Mouse (Mus musculus) brain, adult 2 months (tissue): Measurements from ENCODE around the gene Ntng1.

Source experiments
- DNase-seq: peaks from one replicate; pipeline ENCODE4 v3.0.0; 2011; ENCODE audit warnings: low read depth, low spot score

Ntng1 gene

GRCm38 (mm10) chr3:109931021-109931420 lies 212.8 kb downstream of the Ntng1 start:
- no peak for DNase-seq

- DNase-seq, result peak; percentile 85
Observed at GRCm38 (mm10) chr3:109923788-109924187, 220.0 kb downstream of the Ntng1 start.

- peak; percentile 60 for DNase-seq
Observed at GRCm38 (mm10) chr3:109918996-109919395, 224.8 kb downstream of the Ntng1 start.

- no peak for DNase-seq
Observed at GRCm38 (mm10) chr3:109917926-109918694, 225.7 kb downstream of the Ntng1 start.

GRCm38 (mm10) chr3:109917077-109917476 lies 226.7 kb downstream of the Ntng1 start:
- DNase-seq, result no peak

- peak; percentile 31 for DNase-seq
Observed at GRCm38 (mm10) chr3:109914226-109914625, 229.6 kb downstream of the Ntng1 start.

GRCm38 (mm10) chr3:109890600-109890999 lies 253.2 kb downstream of the Ntng1 start:
- DNase-seq, result no peak

- no peak for DNase-seq
Observed at GRCm38 (mm10) chr3:109885672-109886071, 258.1 kb downstream of the Ntng1 start.

GRCm38 (mm10) chr3:109879061-109879460 lies 264.8 kb downstream of the Ntng1 start:
- no peak for DNase-seq

- no peak for DNase-seq
Observed at GRCm38 (mm10) chr3:109871986-109872385, 271.8 kb downstream of the Ntng1 start.

GRCm38 (mm10) chr3:109858276-109858675 lies 285.5 kb downstream of the Ntng1 start:
- peak; percentile 98 for DNase-seq

- DNase-seq, result peak; percentile 83
Observed at GRCm38 (mm10) chr3:109854449-109855155, 289.2 kb downstream of the Ntng1 start.

- DNase-seq, result no peak
Observed at GRCm38 (mm10) chr3:109846660-109847059, 297.2 kb downstream of the Ntng1 start.

- peak; percentile 53 for DNase-seq
Observed at GRCm38 (mm10) chr3:109825806-109826205, 318.0 kb downstream of the Ntng1 start.

- no peak for DNase-seq
Observed at GRCm38 (mm10) chr3:109822803-109823474, 320.9 kb downstream of the Ntng1 start.

- no peak for DNase-seq
Observed at GRCm38 (mm10) chr3:109818821-109819685, 324.8 kb downstream of the Ntng1 start.

- DNase-seq, result no peak
Observed at GRCm38 (mm10) chr3:109809065-109809464, 334.7 kb downstream of the Ntng1 start.

- DNase-seq, result peak; percentile 27
Observed at GRCm38 (mm10) chr3:109807211-109807934, 336.4 kb downstream of the Ntng1 start.

GRCm38 (mm10) chr3:109804145-109804544 lies 339.7 kb downstream of the Ntng1 start:
- peak; percentile 58 for DNase-seq

GRCm38 (mm10) chr3:109803616-109804015 lies 340.2 kb downstream of the Ntng1 start:
- DNase-seq, result no peak

- no peak for DNase-seq
Observed at GRCm38 (mm10) chr3:109797354-109797753, 346.5 kb downstream of the Ntng1 start.
